Mouse (Mus musculus): ENCODE data around the gene Tnrc6c. TPM values are rescaled to one million over a fixed set of nuclear protein-coding genes. Genes with fewer than 3 reads are reported as not detected.

Gene Tnrc6c
- polyA plus RNA-seq, 1 experiment from 2014 or later = 3.0 TPM

DNA sequence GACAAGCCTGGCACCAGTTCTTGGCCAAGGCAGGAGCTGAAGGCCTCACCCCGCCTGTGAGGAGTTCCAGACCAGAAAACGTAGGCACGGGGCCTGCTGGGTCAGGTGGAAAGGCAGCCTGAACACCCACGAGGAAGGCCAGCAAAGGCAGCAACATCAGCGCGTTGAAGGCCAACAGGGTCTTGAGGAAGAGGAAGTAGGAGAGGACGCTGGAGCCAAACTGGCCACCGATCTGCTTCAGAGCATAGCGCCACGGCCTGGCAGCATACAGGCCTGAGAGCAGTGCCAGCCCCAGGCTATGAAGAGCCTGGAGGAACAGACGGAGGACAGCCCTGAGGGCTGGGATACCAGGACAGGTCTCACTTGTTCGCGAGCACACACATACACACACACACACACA, 121.5 kb downstream of the Tnrc6c start:
- ATAC-seq (no peak), DNase-seq (no peak)
- 72% methylated on average over 13 of the region's 13 CpGs for WGBS (ENCODE audit: insufficient replicate concordance)
- no peak overlapping the region for H3K4me2 ChIP-seq (ENCODE audit: low read depth, low read length)
- no peak overlapping the region for H3K9ac ChIP-seq (replicated peaks)
- TF ChIP-seq EP300 (IDR thresholded peaks at IDR 0.05; ENCODE audit: low read depth) (no peak), CTCF (IDR thresholded peaks at IDR 0.05; ENCODE audit: low read depth) (peak; percentile 31; the same call in 1 of the 2 replicates)
- no peak overlapping the region for H3K27ac ChIP-seq (ENCODE audit: low read depth)
- no peaks in the 10 kb centered on the region for H3K9me3 ChIP-seq (ENCODE audit: low read length)
- peaks cover 23% of the 10 kb centered on the region for H3K4me1 ChIP-seq (ENCODE audit: insufficient read depth)
- no peaks in the 10 kb centered on the region for H3K27me3 ChIP-seq (ENCODE audit: insufficient read depth, low read length)
- H3K4me3 ChIP-seq (ENCODE audit: low read depth, low read length) = no peak overlapping the region
- peaks cover 74% of the 10 kb centered on the region for H3K36me3 ChIP-seq (replicated peaks; ENCODE audit: insufficient read depth, low read length)

DNA sequence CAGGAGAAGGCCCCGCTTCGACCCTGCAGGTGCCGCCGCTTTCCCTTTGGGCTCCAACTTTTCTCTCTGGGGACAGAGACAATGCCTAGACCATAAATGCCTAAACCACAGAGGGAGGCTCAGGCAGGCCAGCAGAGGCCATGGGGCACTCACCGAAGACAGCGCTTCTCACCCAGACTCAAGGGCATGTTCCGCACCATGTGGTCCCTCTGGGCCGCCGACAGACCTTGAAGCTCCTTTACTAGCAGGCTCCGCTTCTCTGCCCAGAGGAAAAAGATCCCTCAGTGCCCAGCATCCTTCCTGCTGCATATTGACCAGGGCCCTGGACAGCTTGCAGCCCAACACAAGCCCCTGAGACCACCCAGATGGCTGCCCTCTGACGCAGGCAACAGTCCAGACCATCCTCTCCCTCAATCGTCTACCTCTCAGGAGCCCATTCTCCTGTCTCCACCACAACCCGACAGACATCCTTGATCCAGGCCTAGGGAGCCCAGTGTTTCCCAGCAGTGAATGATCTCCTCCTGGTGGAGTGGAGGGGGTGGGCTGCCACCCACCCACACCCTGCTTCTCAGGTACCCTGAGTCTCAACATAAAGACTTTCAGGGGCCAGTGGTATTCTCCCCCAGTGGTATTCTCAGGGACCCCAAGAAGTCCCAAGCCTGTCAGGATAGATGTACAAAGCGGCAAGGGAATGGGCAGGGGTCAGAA, 122.2 kb downstream of the Tnrc6c start:
- 90% methylated on average over 14 of the region's 14 CpGs for WGBS (ENCODE audit: insufficient replicate concordance)
- H3K9me3 ChIP-seq (ENCODE audit: low read length) = no peaks in the 10 kb centered on the region
- H3K4me3 ChIP-seq (ENCODE audit: low read depth, low read length) = no peak overlapping the region
- DNase-seq (no peak), ATAC-seq (no peak)
- H3K36me3 ChIP-seq (replicated peaks; ENCODE audit: insufficient read depth, low read length) = peaks cover 69% of the 10 kb centered on the region
- H3K9ac ChIP-seq (replicated peaks) = no peak overlapping the region
- H3K27ac ChIP-seq (ENCODE audit: low read depth) = no peak overlapping the region
- no peak overlapping the region for H3K4me2 ChIP-seq (ENCODE audit: low read depth, low read length)
- no peaks in the 10 kb centered on the region for H3K27me3 ChIP-seq (ENCODE audit: insufficient read depth, low read length)
- H3K4me1 ChIP-seq (ENCODE audit: insufficient read depth) = peaks cover 23% of the 10 kb centered on the region
- TF ChIP-seq EP300 (IDR thresholded peaks at IDR 0.05; ENCODE audit: low read depth) = no peak
- TF ChIP-seq CTCF (IDR thresholded peaks at IDR 0.05; ENCODE audit: low read depth) = no peak

DNA sequence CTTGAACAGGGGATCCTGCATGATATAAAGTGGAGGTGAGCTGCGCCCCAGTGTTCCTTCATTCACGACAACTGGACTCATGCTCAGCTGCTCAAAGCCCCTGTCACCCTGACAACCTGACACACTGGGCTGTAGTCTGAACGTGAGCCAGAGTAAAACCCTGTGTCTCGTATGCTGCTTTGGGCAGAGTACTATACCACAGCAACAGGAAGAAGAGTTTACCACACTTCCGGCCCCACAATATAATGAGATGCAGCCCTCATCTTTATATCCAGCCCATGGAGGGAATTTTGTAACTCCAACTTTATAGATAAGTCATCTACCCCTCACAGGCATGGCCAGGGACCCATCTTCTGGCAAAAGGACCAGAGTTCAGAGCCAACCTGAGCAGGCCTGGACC, 123.0 kb downstream of the Tnrc6c start:
- peaks cover 23% of the 10 kb centered on the region for H3K4me1 ChIP-seq (ENCODE audit: insufficient read depth)
- peaks cover 62% of the 10 kb centered on the region for H3K36me3 ChIP-seq (replicated peaks; ENCODE audit: insufficient read depth, low read length)
- 75% methylated on average over 5 of the region's 5 CpGs for WGBS (ENCODE audit: insufficient replicate concordance)
- no peaks in the 10 kb centered on the region for H3K9me3 ChIP-seq (ENCODE audit: low read length)
- H3K27ac ChIP-seq (ENCODE audit: low read depth) = peak overlapping the region; percentile 63
- DNase-seq (no peak), ATAC-seq (no peak)
- H3K9ac ChIP-seq (replicated peaks) = peak overlapping the region; percentile 21; the same call in 1 of the 2 replicates
- H3K27me3 ChIP-seq (ENCODE audit: insufficient read depth, low read length) = no peaks in the 10 kb centered on the region
- TF ChIP-seq EP300 (IDR thresholded peaks at IDR 0.05; ENCODE audit: low read depth) (no peak), CTCF (IDR thresholded peaks at IDR 0.05; ENCODE audit: low read depth) (no peak)
- H3K4me3 ChIP-seq (ENCODE audit: low read depth, low read length) = 0 out of 2 replicates have a peak overlapping the region, but pooled peaks have one; percentile 9
- H3K4me2 ChIP-seq (ENCODE audit: low read depth, low read length) = peak overlapping the region; percentile 97

DNA sequence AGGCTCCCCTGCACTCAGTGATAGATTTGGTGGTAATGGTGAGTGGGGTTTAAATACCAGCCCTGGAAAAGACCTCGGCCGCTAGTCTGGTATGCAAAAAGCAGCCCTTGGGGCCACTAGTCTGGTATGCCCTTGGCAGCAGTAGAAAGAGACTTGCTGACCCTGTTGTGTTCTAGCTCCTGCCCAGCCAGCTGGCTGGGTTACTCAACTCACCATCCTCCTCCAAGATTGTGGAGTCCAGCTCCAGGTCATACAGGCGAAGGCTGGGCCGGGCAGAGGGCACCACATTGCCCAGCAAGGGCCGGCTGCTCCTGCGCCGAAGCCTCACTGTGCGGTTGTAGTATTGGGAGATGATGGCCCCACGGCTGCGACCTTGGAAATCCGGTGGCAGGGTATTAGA, 123.9 kb downstream of the Tnrc6c start:
- Histone ChIP-seq H3K4me2 (ENCODE audit: low read depth, low read length) (peak overlapping the region; percentile 97), H3K27ac (ENCODE audit: low read depth) (peak overlapping the region; percentile 97), H3K9ac (replicated peaks) (peak overlapping the region; percentile 13; the same call in 1 of the 2 replicates), H3K36me3 (replicated peaks; ENCODE audit: insufficient read depth, low read length) (peaks cover 55% of the 10 kb centered on the region), H3K9me3 (ENCODE audit: low read length) (no peaks in the 10 kb centered on the region), H3K27me3 (ENCODE audit: insufficient read depth, low read length) (no peaks in the 10 kb centered on the region), H3K4me3 (ENCODE audit: low read depth, low read length) (peak overlapping the region; percentile 82; the same call in 1 of the 2 replicates), H3K4me1 (ENCODE audit: insufficient read depth) (peaks cover 23% of the 10 kb centered on the region)
- no peak for ATAC-seq
- TF ChIP-seq EP300 (IDR thresholded peaks at IDR 0.05; ENCODE audit: low read depth) = no peak
- no peak for TF ChIP-seq CTCF (IDR thresholded peaks at IDR 0.05; ENCODE audit: low read depth)
- 93% methylated on average over 11 of the region's 11 CpGs for WGBS (ENCODE audit: insufficient replicate concordance)
- no peak for DNase-seq

DNA sequence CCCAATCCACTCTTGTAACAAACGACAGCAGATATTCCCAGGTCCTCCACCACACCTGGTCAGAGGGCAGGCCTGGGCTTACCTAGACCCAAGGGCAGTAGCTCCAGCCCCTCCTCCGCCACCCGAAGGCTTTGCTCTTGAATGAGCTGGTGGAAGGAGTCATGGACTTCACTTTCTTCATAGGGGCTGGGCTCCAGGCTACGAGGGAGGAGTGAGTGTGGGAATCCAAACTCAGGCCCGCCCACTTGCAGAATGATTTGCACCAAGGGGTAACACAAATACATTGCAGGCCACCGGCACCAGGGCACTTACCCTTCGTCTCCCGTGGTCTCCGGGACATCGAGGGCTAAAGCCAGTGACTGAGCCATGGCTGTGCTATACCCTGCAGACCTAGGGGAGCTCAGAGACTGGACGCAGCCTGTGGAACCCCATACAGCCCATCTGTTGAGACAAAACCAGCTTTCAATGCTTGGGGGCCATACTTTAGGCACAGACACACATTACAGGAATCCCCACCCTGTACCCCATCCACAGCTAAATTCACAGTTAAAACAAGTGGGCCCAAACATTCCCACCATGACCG, 124.9 kb downstream of the Tnrc6c start:
- Histone ChIP-seq H3K36me3 (replicated peaks; ENCODE audit: insufficient read depth, low read length) (peaks cover 47% of the 10 kb centered on the region), H3K4me3 (ENCODE audit: low read depth, low read length) (peak overlapping the region; percentile 82), H3K4me2 (ENCODE audit: low read depth, low read length) (peak overlapping the region; percentile 97), H3K9me3 (ENCODE audit: low read length) (no peaks in the 10 kb centered on the region), H3K4me1 (ENCODE audit: insufficient read depth) (peaks cover 27% of the 10 kb centered on the region), H3K27ac (ENCODE audit: low read depth) (peak overlapping the region; percentile 97), H3K9ac (replicated peaks) (peak overlapping the region; percentile 85), H3K27me3 (ENCODE audit: insufficient read depth, low read length) (no peaks in the 10 kb centered on the region)
- no peak for TF ChIP-seq EP300 (IDR thresholded peaks at IDR 0.05; ENCODE audit: low read depth)
- no peak for TF ChIP-seq CTCF (IDR thresholded peaks at IDR 0.05; ENCODE audit: low read depth)
- 30% methylated on average over 12 of the region's 12 CpGs for WGBS (ENCODE audit: insufficient replicate concordance)
- ATAC-seq = no peak
- peak; percentile 73 for DNase-seq

DNA sequence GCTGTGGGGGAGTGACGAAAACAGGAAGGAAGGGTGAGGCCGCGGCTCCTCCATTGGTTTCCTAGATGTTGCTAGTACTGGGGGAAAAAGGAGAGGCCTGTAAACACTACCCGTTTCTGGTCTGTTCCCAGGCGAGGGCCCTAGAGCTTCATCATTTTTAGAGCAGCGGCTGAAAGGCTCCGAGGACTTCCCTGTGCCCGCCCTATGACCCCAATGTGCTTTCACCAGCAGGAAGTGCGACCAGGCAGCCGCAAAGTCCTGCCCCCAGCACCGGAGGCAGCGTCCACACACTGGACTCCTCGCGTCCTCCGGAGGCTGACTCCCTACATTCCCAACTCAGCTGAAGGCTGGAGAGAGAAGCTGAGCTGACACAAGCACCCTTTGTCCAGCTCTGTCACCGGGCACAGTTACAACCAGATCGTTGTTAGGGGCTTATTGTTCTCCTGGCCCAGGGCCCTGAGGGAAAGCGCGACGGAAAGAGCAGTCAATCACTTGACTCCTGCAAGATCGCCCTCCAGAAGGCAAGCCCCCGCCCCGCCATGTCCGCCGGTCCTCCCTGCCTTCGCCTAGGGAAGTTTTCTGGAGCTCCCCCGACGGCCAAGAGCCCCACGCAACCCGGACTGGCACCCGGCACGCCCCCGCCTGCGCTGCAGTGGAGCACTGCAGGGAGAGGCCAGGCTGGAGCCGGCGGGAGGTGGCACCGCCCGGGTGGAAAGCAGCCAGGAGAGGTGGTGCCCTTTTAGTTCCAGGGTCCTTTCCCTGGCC, 125.5 kb downstream of the Tnrc6c start:
- Histone ChIP-seq H3K27ac (ENCODE audit: low read depth) (peak overlapping the region; percentile 97), H3K9me3 (ENCODE audit: low read length) (no peaks in the 10 kb centered on the region), H3K4me2 (ENCODE audit: low read depth, low read length) (peak overlapping the region; percentile 97), H3K27me3 (ENCODE audit: insufficient read depth, low read length) (no peaks in the 10 kb centered on the region), H3K36me3 (replicated peaks; ENCODE audit: insufficient read depth, low read length) (peaks cover 48% of the 10 kb centered on the region), H3K4me1 (ENCODE audit: insufficient read depth) (peaks cover 30% of the 10 kb centered on the region), H3K9ac (replicated peaks) (peak overlapping the region; percentile 85), H3K4me3 (ENCODE audit: low read depth, low read length) (peak overlapping the region; percentile 82)
- ATAC-seq = peak; percentile 26
- TF ChIP-seq EP300 (IDR thresholded peaks at IDR 0.05; ENCODE audit: low read depth) (no peak), CTCF (IDR thresholded peaks at IDR 0.05; ENCODE audit: low read depth) (no peak)
- 2% methylated on average over 37 of the region's 38 CpGs for WGBS (ENCODE audit: insufficient replicate concordance)
- peak; percentile 80 for DNase-seq

All from liver, postnatal 0 days (tissue).